Mouse (Mus musculus) Patski (cell line): ENCODE results near the gene Tktl1. TPM values are rescaled to one million over a fixed set of nuclear protein-coding genes. Genes with fewer than 3 reads are reported as not detected.
"Not testable (repeated sequence)": the region's sequence is repeated elsewhere in the genome, so short reads cannot be mapped to it uniquely, and the experiment has no call there.

ENCODE experiments used
- ATAC-seq: fragments of 100-300 bp; one replicate; pipeline ENCODE4 v1.8.0; 2021
- CTCF ChIA-PET: fragments of 350-600 bp; sonication (Branson Sonifier 250); formaldehyde crosslinking; loops from one replicate; lab custom pipeline; 2022; ENCODE audit warnings: inconsistent platforms; lab: Charles Lee
- POLR2A ChIA-PET: fragments of 350-600 bp; sonication (Branson Sonifier 250); formaldehyde crosslinking; loops from one replicate; lab custom pipeline; 2022; ENCODE audit warnings: antibody characterized with exemption, inconsistent platforms; lab: Charles Lee
- DNase-seq: peaks from one replicate; pipeline ENCODE4 v3.0.0-alpha.2; 2011; ENCODE audit warnings: low read depth, low spot score
- H3K27me3 ChIP-seq: fragments of 371-371 bp; one replicate; pipeline ENCODE4 v1.5.1; 2021
- CTCF ChIP-seq: fragments of 100-300 bp; IDR thresholded peaks from one replicate; pipeline ENCODE4 v1.5.1; 2021
- in situ Hi-C: fragments of 300-500 bp; cut with MboI; formaldehyde crosslinking; loops from 3 replicates; pipeline ENCODE4 v1.11.1; 2018; ENCODE audit warnings: low pct_unique_long_range_greater_than_20kb, mixed read lengths
- polyA plus RNA-seq: library from polyadenylated mRNA; unstranded; gene quantifications from one replicate; pipeline ENCODE4 v1.2.3, GENCODE M21; 2021

The Tktl1 gene
- polyA plus RNA-seq, result 0.04 TPM

GRCm38 (mm10) chrX:74176959-74177358, at the start of gene Tktl1:
Gene Tktl1, plus strand, starts transcription at chrX:74177259.
- in situ Hi-C loops, result no loop called here

DNA sequence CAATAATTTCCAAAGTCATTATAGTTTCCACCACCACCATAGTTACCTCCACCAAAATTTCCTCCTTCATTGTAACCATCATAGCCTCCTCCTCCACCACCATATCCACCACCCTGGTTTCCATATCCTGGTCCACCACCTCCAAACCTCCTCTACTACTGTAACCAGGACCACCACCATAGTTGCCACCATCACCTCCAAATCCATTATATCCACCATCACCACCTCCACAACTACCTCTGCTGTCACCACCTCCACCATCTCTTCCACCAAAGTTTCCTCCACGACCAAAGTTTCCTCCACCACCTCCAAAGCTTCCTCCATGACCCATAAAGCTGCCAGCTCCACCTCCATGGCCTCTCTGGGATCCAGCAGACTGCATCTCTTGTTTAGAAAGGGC, 41.8 kb upstream of the Tktl1 start, which contains the start of gene Mecp2:
Mecp2 (minus strand) TSS at position 101 of the 400 bp plus-strand sequence.
- POLR2A ChIA-PET, result not testable (repeated sequence)

More at GRCm38 (mm10) chrX:74176959-74177358, at the start of gene Tktl1:
- POLR2A ChIA-PET, result no interaction called here
- CTCF ChIA-PET, result no interaction called here
- DNase-seq, result no peak
- H3K27me3 ChIP-seq, result peaks cover 31% of the 10 kb centered on the region
- no peak for ATAC-seq
- TF ChIP-seq CTCF, result no peak

DNA sequence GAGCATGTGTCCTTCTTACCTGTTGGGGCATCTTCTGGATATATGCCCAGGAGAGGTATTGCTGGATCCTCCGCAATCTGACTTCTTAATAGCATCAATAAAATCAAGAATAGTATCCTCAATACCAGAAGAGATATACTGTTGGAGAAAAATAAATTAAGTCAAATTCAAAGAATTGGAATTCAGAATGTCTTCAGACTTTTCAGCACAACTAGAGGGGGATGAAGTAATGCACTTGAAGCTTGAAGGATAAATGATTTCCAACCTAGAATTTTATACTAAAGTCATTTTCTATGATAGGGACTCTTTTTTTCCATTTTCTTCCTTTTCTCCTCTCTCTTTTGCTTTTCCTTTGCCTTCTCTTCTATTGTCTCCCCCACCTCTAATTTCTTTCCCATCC, 9.3 kb upstream of the Tktl1 start, which contains the start of gene Tex28:
Tex28 (minus strand) TSS at position 101 of the 400 bp plus-strand sequence.
- in situ Hi-C loops, result no loop called here
- ChIA-PET POLR2A (no interaction called here), CTCF (no interaction called here)
- DNase-seq (no peak), ATAC-seq (no peak)
- no peak for TF ChIP-seq CTCF
- H3K27me3 ChIP-seq, result peaks cover 29% of the 10 kb centered on the region

More for the DNA sequence above, 41.8 kb upstream of the Tktl1 start, which contains the start of gene Mecp2:
- peaks cover 53% of the 10 kb centered on the region for H3K27me3 ChIP-seq
- CTCF ChIA-PET, ATAC-seq, in situ Hi-C loops, DNase-seq: not testable (repeated sequence)

- in situ Hi-C loops, result no loop called here
- DNase-seq, result no peak
- H3K27me3 ChIP-seq, result peaks cover 23% of the 10 kb centered on the region
- ChIA-PET POLR2A (no interaction called here), CTCF (interaction anchor here (1.0 kb wide), 1 partner anchor 47 kb away, joined by 3 read pairs; no protein-coding TSS in a partner anchor)
- ATAC-seq, result no peak
- no peak for TF ChIP-seq CTCF
Measured at GRCm38 (mm10) chrX:74203556-74203955, 26.5 kb downstream of the Tktl1 start.

DNA sequence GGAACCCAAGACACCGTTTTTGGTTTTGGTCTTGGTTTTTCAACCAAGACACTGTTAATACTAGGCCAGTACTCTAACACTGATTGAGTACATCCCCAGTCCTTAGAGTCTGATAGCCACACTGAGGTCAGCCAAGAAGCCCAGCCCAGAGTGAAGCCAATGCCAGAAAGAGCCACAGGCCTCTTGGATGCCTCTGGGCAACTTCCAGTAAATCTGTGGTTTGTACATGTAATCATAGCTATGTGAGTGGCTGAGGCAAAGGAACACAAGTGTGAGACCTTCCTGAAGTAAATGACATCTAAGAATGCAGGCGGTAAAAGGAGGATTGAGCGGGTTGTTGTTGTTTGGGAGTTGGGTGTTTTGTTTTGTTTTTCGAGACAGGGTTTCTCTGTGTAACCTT, 41.4 kb downstream of the Tktl1 start:
- H3K27me3 ChIP-seq, result peaks cover 6% of the 10 kb centered on the region
- TF ChIP-seq CTCF, result no peak
- in situ Hi-C loops, result no loop called here
- CTCF ChIA-PET, result interaction anchor here (1.6 kb wide), 1 partner anchor 11 kb away, joined by 3 read pairs; no protein-coding TSS in a partner anchor
- no peak for ATAC-seq
- DNase-seq, result no peak
- POLR2A ChIA-PET, result no interaction called here

DNA sequence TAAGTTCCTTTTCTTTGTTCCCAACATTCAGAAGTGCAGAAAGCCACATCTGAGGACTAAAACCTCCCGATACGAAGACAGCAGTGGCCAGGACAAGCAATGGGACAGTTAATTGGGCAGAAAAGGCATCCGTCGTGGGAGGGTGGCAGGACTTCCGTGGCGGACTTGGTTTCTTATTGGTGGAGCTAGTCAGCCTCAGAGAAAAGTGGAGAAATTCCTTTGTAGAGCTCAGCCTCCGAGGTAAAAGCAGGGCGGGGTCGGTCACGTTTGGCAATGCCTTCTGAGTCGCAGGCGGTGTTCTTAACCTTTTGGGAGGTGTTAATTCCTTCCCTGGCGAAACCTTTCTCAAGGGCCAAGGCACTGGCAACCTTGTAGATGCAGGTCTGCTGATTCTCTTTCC, 42.4 kb downstream of the Tktl1 start:
- ChIA-PET POLR2A (no interaction called here), CTCF (no interaction called here)
- in situ Hi-C loops, result no loop called here
- DNase-seq (no peak), ATAC-seq (no peak)
- TF ChIP-seq CTCF, result no peak
- peaks cover 1% of the 10 kb centered on the region for H3K27me3 ChIP-seq

DNA sequence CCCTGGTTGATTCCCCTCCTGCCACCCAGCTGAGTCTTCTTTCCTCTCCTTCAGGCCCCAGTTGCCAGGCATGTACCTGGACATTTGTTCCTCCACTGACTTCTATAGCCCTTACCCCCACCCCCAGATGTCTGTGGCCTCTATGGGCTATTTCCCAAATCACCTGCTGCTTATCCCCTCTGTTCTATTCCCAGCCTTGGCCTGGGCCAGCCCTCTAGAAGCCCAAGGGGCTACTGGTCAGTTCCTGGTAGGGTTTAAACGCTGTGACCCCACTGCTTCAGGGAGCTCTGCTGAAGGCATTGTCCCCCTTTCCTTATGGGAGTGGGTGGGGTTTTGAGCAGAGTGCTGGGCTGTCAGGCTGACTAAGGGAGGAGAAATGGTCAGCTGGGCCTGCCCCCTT, 43.0 kb downstream of the Tktl1 start:
- DNase-seq, CTCF ChIA-PET, POLR2A ChIA-PET, in situ Hi-C loops, ATAC-seq, H3K27me3 ChIP-seq: not testable (repeated sequence)

DNA sequence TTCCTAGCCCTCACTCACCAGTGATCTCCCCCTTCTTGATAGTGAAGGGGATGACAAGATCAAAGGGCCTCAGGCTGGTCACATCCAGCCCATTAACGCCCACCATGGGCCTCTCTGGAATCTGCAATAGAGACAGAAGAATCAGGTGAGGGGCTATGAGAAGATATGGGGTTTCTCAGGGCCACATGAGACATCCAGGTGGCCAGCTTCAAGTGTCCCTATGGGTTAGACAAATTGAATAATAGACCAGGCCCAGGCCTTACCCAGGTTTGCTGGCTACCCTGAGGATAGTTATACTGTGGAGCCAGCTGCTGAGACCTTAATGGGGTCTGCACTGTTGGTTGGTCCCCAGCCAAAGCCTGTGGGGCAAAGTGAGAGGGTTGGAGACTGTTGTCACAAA, 53.0 kb downstream of the Tktl1 start:
- no peak for ATAC-seq
- H3K27me3 ChIP-seq, result no peaks in the 10 kb centered on the region
- POLR2A ChIA-PET, result no interaction called here
- CTCF ChIA-PET, result no interaction called here
- TF ChIP-seq CTCF, result no peak
- no peak for DNase-seq
- in situ Hi-C loops, result no loop called here

DNA sequence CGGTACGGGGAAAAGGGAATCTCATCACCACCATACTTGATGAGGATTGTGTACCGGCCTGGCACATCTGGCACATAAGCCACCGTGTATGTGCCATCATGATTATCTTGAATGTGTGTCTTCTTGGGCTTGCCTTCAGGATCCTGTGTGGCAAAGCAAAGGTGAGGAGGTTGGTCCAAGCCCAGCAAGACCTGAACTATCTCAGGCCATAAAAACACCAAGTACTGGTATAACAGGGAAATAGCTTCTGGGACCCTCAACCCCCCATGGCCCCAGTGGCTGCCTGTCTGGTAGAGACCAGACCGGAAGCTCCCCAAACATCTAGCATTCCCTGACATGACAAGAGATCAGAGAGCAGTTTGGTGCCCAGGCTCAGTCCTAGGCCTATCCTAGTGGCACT, 56.1 kb downstream of the Tktl1 start:
- in situ Hi-C loops, result no loop called here
- ATAC-seq (no peak), DNase-seq (no peak)
- no peaks in the 10 kb centered on the region for H3K27me3 ChIP-seq
- POLR2A ChIA-PET, result interaction anchor here (0.7 to 1.3 kb wide), 4 partner anchors 10 to 31 kb away, joined by 3 to 4 read pairs (median 4); no protein-coding TSS in a partner anchor
- no peak for TF ChIP-seq CTCF
- CTCF ChIA-PET, result interaction anchor here (0.6 kb wide), 1 partner anchor 212 kb away, joined by 3 read pairs; no protein-coding TSS in a partner anchor

DNA sequence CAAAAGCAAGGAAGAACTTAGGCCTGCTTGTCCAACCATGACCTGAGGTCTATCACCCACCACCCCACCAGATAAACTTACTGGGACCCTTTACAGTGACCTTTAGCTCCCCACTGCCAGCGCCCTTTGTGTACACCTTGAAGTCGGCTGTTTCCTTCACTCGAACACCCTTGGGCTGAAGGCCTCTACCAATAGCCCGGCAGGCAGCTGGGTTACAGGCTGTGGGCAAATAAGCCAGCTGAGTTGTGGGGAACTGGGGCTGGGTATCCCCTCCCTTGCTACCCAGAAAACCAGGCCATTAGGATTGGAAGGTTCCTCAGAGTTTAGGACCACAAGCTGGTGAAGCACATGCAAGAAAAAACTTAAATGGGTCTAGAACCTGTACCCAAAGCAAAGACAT, 63.3 kb downstream of the Tktl1 start:
- ChIA-PET POLR2A (no interaction called here), CTCF (no interaction called here)
- no peak for TF ChIP-seq CTCF

DNA sequence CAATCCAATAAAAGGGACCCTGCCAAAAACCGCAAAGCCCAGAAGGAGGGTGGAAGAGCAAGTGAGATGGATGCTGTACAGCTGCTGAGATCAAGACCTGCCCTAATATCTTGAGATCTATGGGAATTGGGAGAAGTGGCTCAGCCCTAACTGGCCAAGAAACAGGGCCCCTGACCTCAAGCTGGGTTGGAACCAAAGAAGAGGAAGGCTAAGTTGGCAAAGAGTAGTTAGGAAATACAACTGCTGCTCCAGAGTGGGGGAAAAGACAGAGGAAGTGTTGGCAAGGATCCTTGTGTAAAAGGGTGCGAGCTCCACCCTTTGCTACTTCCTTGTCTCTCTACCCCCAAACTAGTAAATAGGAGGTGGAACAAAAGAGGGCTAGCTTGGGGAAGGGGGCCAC, 66.3 kb downstream of the Tktl1 start:
- POLR2A ChIA-PET, result interaction anchor here (1.1 to 1.4 kb wide), 4 partner anchors 10 to 70 kb away, joined by 3 to 5 read pairs (median 4); partner anchors contain the start of genes Emd and Fam50a

More for the DNA sequence above, 63.3 kb downstream of the Tktl1 start:
- DNase-seq (no peak), ATAC-seq (no peak)
- in situ Hi-C loops, result no loop called here
- H3K27me3 ChIP-seq, result no peaks in the 10 kb centered on the region

DNA sequence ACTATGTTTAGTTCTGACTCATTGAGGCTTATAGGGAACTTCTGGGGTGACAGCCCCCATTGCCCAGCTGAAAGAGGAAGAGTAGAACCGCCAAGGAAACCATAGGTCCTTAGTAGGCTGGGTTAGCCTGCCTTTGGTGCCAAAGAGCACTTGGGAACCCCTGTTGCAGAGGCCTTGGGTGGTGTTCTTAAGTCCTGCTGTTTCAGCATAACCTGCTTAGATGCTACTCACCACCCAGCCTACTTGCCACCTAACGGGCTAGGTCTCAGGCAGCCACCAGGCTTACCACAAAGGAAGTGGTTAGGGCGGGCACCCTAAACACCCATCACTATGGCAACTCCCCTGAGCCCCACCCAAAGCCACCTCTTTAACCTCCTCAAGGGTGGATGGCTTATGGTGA, 66.7 kb downstream of the Tktl1 start:
- in situ Hi-C loops, result no loop called here

More for the DNA sequence above, 66.3 kb downstream of the Tktl1 start:
- TF ChIP-seq CTCF, result no peak
- CTCF ChIA-PET, result no interaction called here
- H3K27me3 ChIP-seq, result no peaks in the 10 kb centered on the region
- DNase-seq (no peak), ATAC-seq (no peak)
- in situ Hi-C loops, result no loop called here

More for the DNA sequence above, 66.7 kb downstream of the Tktl1 start:
- CTCF ChIA-PET, result no interaction called here
- DNase-seq (no peak), ATAC-seq (peak; percentile 22)
- no peak for TF ChIP-seq CTCF
- POLR2A ChIA-PET, result interaction anchor here (0.5 to 1.4 kb wide), 4 partner anchors 9 to 70 kb away, joined by 3 to 4 read pairs (median 3); partner anchors contain the start of gene Fam50a
- H3K27me3 ChIP-seq, result no peaks in the 10 kb centered on the region
